Mouse (Mus musculus) intestine, postnatal 0 days (tissue): ENCODE measurements around the gene Cldn7. TPM values are rescaled to one million over a fixed set of nuclear protein-coding genes. Genes with fewer than 3 reads are reported as not detected.

ENCODE experiments used
- ATAC-seq: fragments of 200-750 bp; cut with Nextera tagmentation; 2 replicates; pipeline ENCODE4 v1.8.0; 2017; ENCODE audit warnings: mild to moderate bottlenecking, moderate TSS enrichment, moderate library complexity
- H3K27ac ChIP-seq: fragments of 300-500 bp; sonication (generic); 2 replicates; pipeline ENCODE4 v1.5.1; 2014; ENCODE audit warnings: mild to moderate bottlenecking, low read depth, low read length, moderate library complexity
- H3K27me3 ChIP-seq: fragments of 300-500 bp; sonication (generic); replicated peaks from 2 replicates; pipeline ENCODE4 v1.6.1; 2014; ENCODE audit warnings: low read length, mixed read lengths; ENCODE audit not compliant: control insufficient read depth, insufficient read depth
- H3K36me3 ChIP-seq: fragments of 300-500 bp; sonication (generic); 2 replicates; pipeline ENCODE4 v1.6.1; 2014; ENCODE audit warnings: mild to moderate bottlenecking, moderate library complexity; ENCODE audit not compliant: control insufficient read depth, insufficient read depth
- H3K4me1 ChIP-seq: fragments of 300-500 bp; sonication (generic); replicated peaks from 2 replicates; pipeline ENCODE4 v1.6.1; 2014; ENCODE audit warnings: antibody characterized with exemption, low read length, mixed read lengths; ENCODE audit not compliant: control insufficient read depth, insufficient read depth
- H3K4me2 ChIP-seq: fragments of 300-500 bp; sonication (generic); replicated peaks from 2 replicates; pipeline ENCODE4 v1.6.1; 2014; ENCODE audit warnings: low read depth, mild to moderate bottlenecking, moderate library complexity
- H3K4me3 ChIP-seq: fragments of 300-500 bp; sonication (generic); 2 replicates; pipeline ENCODE4 v1.5.1; 2014; ENCODE audit warnings: low read depth, low read length
- H3K9ac ChIP-seq: fragments of 300-500 bp; sonication (generic); 2 replicates; pipeline ENCODE4 v1.6.1; 2014; ENCODE audit warnings: mild to moderate bottlenecking, low read depth, low read length
- H3K9me3 ChIP-seq: fragments of 300-500 bp; sonication (generic); 2 replicates; pipeline ENCODE4 v1.6.1; 2016; ENCODE audit warnings: mixed run types; ENCODE audit not compliant: control insufficient read depth
- CTCF ChIP-seq: sonication (generic); IDR thresholded peaks from 2 replicates; pipeline ENCODE4 v1.5.1; 2016; ENCODE audit warnings: low read depth, mild to moderate bottlenecking, control low read depth, antibody characterized with exemption, moderate library complexity
- WGBS: fragments of 180-500 bp; shearing (Covaris S2); extraction: QIAGEN DNeasy Blood & Tissue Kit; methylation state at CpG from one replicate; pipeline ENCODE4 v1.1.7; 2014; 5-methylcytosine and 5-hydroxymethylcytosine counted together
- polyA plus RNA-seq: library from polyadenylated mRNA; unstranded; fragments of >200 nt; fragmentation: Nextera tagmentation; extraction: Ambion mirVana; gene quantifications from 2 replicates; pipeline ENCODE4 v1.2.1, GENCODE M21; 2015

Cldn7 gene
- polyA plus RNA-seq, 1 experiment from 2014 or later: 1,341 TPM

DNA sequence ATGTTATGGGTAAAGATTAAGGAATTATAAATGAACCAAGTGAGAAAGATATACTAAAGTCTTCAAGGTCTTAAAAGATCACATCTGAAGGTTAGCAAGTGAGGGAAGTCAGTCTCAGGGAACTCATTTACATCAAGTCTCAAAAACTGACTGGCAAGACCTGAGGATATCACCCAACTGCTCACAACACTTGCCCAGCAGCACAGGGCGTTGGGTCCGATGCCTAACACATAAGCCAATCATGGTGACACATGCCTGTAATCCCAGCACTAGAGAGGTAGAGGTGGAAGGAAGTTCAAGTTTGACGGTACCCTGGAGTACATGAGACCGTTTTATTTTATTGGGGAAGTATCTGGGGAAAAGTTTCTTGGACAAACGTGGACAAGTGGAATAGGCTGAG lies 46.5 kb upstream of the Cldn7 start:
- 0 out of 2 replicates have a peak, but pooled peaks cover 5% of the 10 kb centered on the region for H3K4me1 ChIP-seq
- no peak overlapping the region for H3K4me3 ChIP-seq
- no peak overlapping the region for H3K4me2 ChIP-seq
- ATAC-seq: no peak
- 68% methylated on average over 5 of the region's 5 CpGs for WGBS
- H3K27me3 ChIP-seq: no peaks in the 10 kb centered on the region
- H3K9ac ChIP-seq: no peak overlapping the region
- no peaks in the 10 kb centered on the region for H3K9me3 ChIP-seq
- no peak overlapping the region for H3K27ac ChIP-seq
- peaks cover 41% of the 10 kb centered on the region for H3K36me3 ChIP-seq
- TF ChIP-seq CTCF: no peak

GRCm38 (mm10) chr11:69919053-69919452 lies 45.5 kb upstream of the Cldn7 start:
- H3K27ac ChIP-seq: peak overlapping the region; percentile 11; the same call in 1 of the 2 replicates
- H3K4me3 ChIP-seq: peak overlapping the region; percentile 70
- H3K27me3 ChIP-seq: no peaks in the 10 kb centered on the region
- H3K4me1 ChIP-seq: 0 out of 2 replicates have a peak, but pooled peaks cover 5% of the 10 kb centered on the region
- ATAC-seq: no peak
- peak overlapping the region; percentile 94 for H3K4me2 ChIP-seq
- H3K9me3 ChIP-seq: no peaks in the 10 kb centered on the region
- peaks cover 37% of the 10 kb centered on the region for H3K36me3 ChIP-seq
- no peak overlapping the region for H3K9ac ChIP-seq
- WGBS: 59% methylated on average over 9 of the region's 9 CpGs
- TF ChIP-seq CTCF: no peak

DNA sequence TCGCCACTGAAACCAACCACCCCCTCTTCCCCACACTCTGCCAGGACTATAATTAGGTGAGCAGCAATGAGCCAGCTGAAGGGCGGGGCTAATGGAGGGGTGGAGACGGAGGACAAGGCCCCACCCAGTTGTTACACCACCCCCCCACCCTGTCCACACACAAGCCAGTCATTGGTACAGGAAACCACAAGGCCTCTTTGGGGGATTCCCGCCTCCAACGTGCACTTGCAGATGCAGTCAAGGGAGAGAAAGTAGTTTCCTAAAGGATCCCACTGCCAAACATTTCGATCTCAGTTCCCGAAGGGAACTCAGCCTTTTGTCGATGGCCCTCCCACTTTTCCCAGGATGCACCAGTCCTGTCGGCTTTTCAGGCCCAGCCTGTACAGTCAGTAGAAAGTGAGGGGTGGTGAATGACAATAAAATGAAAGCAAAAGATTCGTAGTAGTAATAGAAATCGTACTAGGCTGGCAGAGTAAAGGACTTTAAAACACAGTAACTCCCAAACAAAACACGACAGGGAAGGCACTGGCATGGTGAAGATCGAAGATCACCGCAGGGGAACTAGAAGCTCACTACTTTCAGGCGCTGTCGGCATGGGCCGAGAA lies 44.8 kb upstream of the Cldn7 start:
- TF ChIP-seq CTCF: no peak
- H3K27me3 ChIP-seq: no peaks in the 10 kb centered on the region
- H3K4me1 ChIP-seq: 0 out of 2 replicates have a peak, but pooled peaks cover 5% of the 10 kb centered on the region
- peak overlapping the region; percentile 98 for H3K27ac ChIP-seq
- peak overlapping the region; percentile 87 for H3K9ac ChIP-seq
- no peaks in the 10 kb centered on the region for H3K9me3 ChIP-seq
- H3K4me2 ChIP-seq: peak overlapping the region; percentile 94
- peak; percentile 20 for ATAC-seq
- WGBS: under 1% methylated on average over 17 of the region's 17 CpGs
- peak overlapping the region; percentile 70 for H3K4me3 ChIP-seq
- H3K36me3 ChIP-seq: peaks cover 37% of the 10 kb centered on the region

DNA sequence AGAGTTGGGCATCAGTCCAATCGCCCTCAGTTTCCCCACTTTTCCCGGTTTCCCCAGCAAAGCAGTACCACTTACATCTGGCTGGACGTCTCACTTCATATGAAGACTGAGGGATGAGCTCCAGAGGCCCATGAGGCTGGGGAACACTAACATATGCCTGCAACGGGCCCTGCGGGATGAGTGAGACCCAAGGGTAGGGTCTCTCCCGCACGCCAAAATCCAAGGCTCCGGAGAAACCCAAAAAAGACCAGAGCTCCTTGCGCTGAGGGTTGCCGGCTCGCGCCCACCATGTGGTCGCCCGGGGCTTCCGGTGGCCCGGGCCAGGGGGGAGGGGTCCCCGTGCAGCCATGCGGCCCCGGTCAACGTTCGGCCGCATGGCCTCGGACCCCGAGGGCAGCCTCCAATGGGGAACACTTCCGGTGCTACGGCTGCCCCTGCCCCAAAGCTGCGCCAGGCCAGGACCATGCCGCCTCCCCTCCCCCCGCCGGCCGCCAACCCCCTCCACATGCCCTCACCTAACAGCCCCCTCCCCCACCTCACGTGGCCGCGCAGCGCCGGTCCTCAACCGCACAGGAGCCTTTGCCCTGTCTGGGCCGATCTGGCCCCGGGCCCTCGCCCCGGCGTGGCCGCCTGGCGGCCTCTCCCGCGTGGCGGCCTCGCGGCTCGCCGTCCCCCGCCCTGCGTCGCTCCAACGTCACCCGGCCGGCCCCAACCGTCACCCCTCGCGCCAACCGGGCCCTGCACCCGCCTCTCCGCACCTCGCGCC lies 44.1 kb upstream of the Cldn7 start:
- peak overlapping the region; percentile 87 for H3K9ac ChIP-seq

GRCm38 (mm10) chr11:69921114-69922011 lies 43.2 kb upstream of the Cldn7 start, which contains the start of gene Eif5a:
TSS of gene Eif5a (minus strand) at chr11:69921958.
- Histone ChIP-seq H3K9ac (peak within 1 kb of the TSS; percentile 87), H3K36me3 (peaks cover 27% of the 10 kb centered on the region), H3K4me2 (peak within 1 kb of the TSS; percentile 94), H3K4me3 (peak within 1 kb of the TSS; percentile 70), H3K27ac (peak within 1 kb of the TSS; percentile 98), H3K27me3 (no peaks in the 10 kb centered on the region), H3K4me1 (0 out of 2 replicates have a peak, but pooled peaks cover 5% of the 10 kb centered on the region), H3K9me3 (no peaks in the 10 kb centered on the region)
- peak; percentile 82 for TF ChIP-seq CTCF
- under 1% methylated on average over 73 of the region's 78 CpGs for WGBS
- ATAC-seq: peak; percentile 95

More for the DNA sequence above, 44.1 kb upstream of the Cldn7 start:
- 0 out of 2 replicates have a peak, but pooled peaks cover 5% of the 10 kb centered on the region for H3K4me1 ChIP-seq
- peak; percentile 32 for ATAC-seq
- H3K9me3 ChIP-seq: no peaks in the 10 kb centered on the region
- H3K27ac ChIP-seq: peak overlapping the region; percentile 98
- peak overlapping the region; percentile 94 for H3K4me2 ChIP-seq
- no peak; the same call in 1 of the 2 replicates for TF ChIP-seq CTCF
- H3K36me3 ChIP-seq: peaks cover 36% of the 10 kb centered on the region
- WGBS: under 1% methylated on average over 62 of the region's 65 CpGs
- no peaks in the 10 kb centered on the region for H3K27me3 ChIP-seq
- peak overlapping the region; percentile 70 for H3K4me3 ChIP-seq
